Mouse (Mus musculus) heart, embryonic 14.5 days (tissue): ENCODE results near the gene Slc22a21. TPM values are rescaled to one million over a fixed set of nuclear protein-coding genes. Genes with fewer than 3 reads are reported as not detected.
A peak's percentile ranks its signal among the peaks of the same experiment; 100 is the strongest.
"Not testable (repeated sequence)": the region's sequence is repeated elsewhere in the genome, so short reads cannot be mapped to it uniquely, and the experiment has no call there.

ENCODE experiments used
- ATAC-seq: fragments of 200-750 bp; cut with Nextera tagmentation; 2 replicates; pipeline ENCODE4 v1.8.0; 2017; ENCODE audit warnings: low read depth, moderate TSS enrichment; ENCODE audit not compliant: insufficient number of reproducible peaks, insufficient read depth, low FRiP score
- H3K27ac ChIP-seq, 2 experiments: fragments of 200-500 bp in 1 of 2; fragments of 300-500 bp in 1 of 2; sonication (generic) in 1 of 2; replicated peaks in 1 of 2; 2 replicates each; pipeline ENCODE4 v1.5.1; 2012 to 2014; ENCODE audit warnings: low read depth in 2 of 2, low read length in 2 of 2, control low read depth in 1 of 2, mild to moderate bottlenecking in 1 of 2, mixed read lengths in 1 of 2; ENCODE audit not compliant: control insufficient read depth in 1 of 2, insufficient read depth in 1 of 2
- H3K27me3 ChIP-seq: fragments of 300-500 bp; sonication (generic); 2 replicates; pipeline ENCODE4 v1.6.1; 2014; ENCODE audit warnings: mild to moderate bottlenecking, low read length, control low read depth; ENCODE audit not compliant: control insufficient read depth, insufficient read depth
- H3K36me3 ChIP-seq: fragments of 300-500 bp; sonication (generic); 2 replicates; pipeline ENCODE4 v1.6.1; 2014; ENCODE audit warnings: mild to moderate bottlenecking, control low read depth, low read length, mixed read lengths; ENCODE audit not compliant: control insufficient read depth, insufficient read depth
- H3K4me1 ChIP-seq, 2 experiments: fragments of 200-500 bp in 1 of 2; fragments of 300-500 bp in 1 of 2; sonication (generic) in 1 of 2; 2 replicates each; pipeline ENCODE4 v1.6.1; 2012 to 2014; ENCODE audit warnings: low read length in 2 of 2, control low read depth in 1 of 2, mixed read lengths in 1 of 2; ENCODE audit not compliant: control insufficient read depth in 2 of 2, insufficient read depth in 2 of 2
- H3K4me2 ChIP-seq: fragments of 300-500 bp; sonication (generic); 2 replicates; pipeline ENCODE4 v1.6.1; 2014; ENCODE audit warnings: mild to moderate bottlenecking, low read length
- H3K4me3 ChIP-seq, 2 experiments: fragments of 200-500 bp in 1 of 2; fragments of 300-500 bp in 1 of 2; sonication (generic) in 1 of 2; 2 replicates each; pipeline ENCODE4 v1.5.1; 2012 to 2014; ENCODE audit warnings: low read length in 2 of 2, mild to moderate bottlenecking in 2 of 2, control low read depth in 1 of 2, low read depth in 1 of 2, moderate library complexity in 1 of 2; ENCODE audit not compliant: control insufficient read depth in 1 of 2, insufficient read depth in 1 of 2
- H3K9ac ChIP-seq: fragments of 300-500 bp; sonication (generic); 2 replicates; pipeline ENCODE4 v1.6.1; 2014; ENCODE audit warnings: mild to moderate bottlenecking, low read length
- H3K9me3 ChIP-seq: fragments of 300-500 bp; sonication (generic); 2 replicates; pipeline ENCODE4 v1.6.1; 2016; ENCODE audit warnings: low read length, control low read depth; ENCODE audit not compliant: control insufficient read depth
- WGBS: fragments of 180-500 bp; shearing (Covaris S2); extraction: QIAGEN DNeasy Blood & Tissue Kit; methylation state at CpG from one replicate; pipeline ENCODE4 v1.1.7; 2014; 5-methylcytosine and 5-hydroxymethylcytosine counted together
- polyA plus RNA-seq: library from polyadenylated mRNA; unstranded; fragments of >200 nt; fragmentation: Nextera tagmentation; extraction: Ambion mirVana; gene quantifications from 2 replicates; pipeline ENCODE4 v1.2.1, GENCODE M21; 2014

The Slc22a21 gene
- polyA plus RNA-seq, 1 experiment from 2014 or later, result 2.6 TPM

GRCm38 (mm10) chr11:53992264-53992663 lies 12.1 kb upstream of the Slc22a21 start:
- H3K9me3 ChIP-seq, result no peaks in the 10 kb centered on the region
- H3K4me2 ChIP-seq, result no peak overlapping the region
- WGBS, result 84% methylated on average over 4 of the region's 4 CpGs
- no peak overlapping the region for H3K9ac ChIP-seq
- ATAC-seq, result no peak
- no peaks in the 10 kb centered on the region for H3K36me3 ChIP-seq
- no peaks in the 10 kb centered on the region for H3K4me1 ChIP-seq
- no peak overlapping the region for H3K27ac ChIP-seq
- no peaks in the 10 kb centered on the region for H3K27me3 ChIP-seq
- H3K4me3 ChIP-seq, result no peak overlapping the region

- H3K4me2 ChIP-seq, result no peak overlapping the region
- WGBS, result 38% methylated on average over 1 of the region's 1 CpGs
Observed at GRCm38 (mm10) chr11:53989232-53989631, 9.1 kb upstream of the Slc22a21 start.

GRCm38 (mm10) chr11:53988081-53988480 lies 7.9 kb upstream of the Slc22a21 start:
- WGBS, result 39% methylated on average over 4 of the region's 4 CpGs
- Histone ChIP-seq H3K27me3 (no peaks in the 10 kb centered on the region), H3K9me3 (no peaks in the 10 kb centered on the region), H3K27ac (no peak overlapping the region), H3K4me2 (no peak overlapping the region), H3K36me3 (no peaks in the 10 kb centered on the region), H3K9ac (no peak overlapping the region), H3K4me3 (no peak overlapping the region), H3K4me1 (no peaks in the 10 kb centered on the region)
- ATAC-seq, result no peak

More at GRCm38 (mm10) chr11:53989232-53989631, 9.1 kb upstream of the Slc22a21 start:
- Histone ChIP-seq H3K9ac (no peak overlapping the region), H3K9me3 (no peaks in the 10 kb centered on the region), H3K36me3 (no peaks in the 10 kb centered on the region), H3K4me1 (no peaks in the 10 kb centered on the region), H3K27me3 (no peaks in the 10 kb centered on the region), H3K4me3 (no peak overlapping the region), H3K27ac (no peak overlapping the region)
- no peak for ATAC-seq

- Histone ChIP-seq H3K27me3 (no peaks in the 10 kb centered on the region), H3K27ac (no peak overlapping the region), H3K4me1 (peaks cover 4 to 6% of the 10 kb centered on the region in 2 experiments; a peak in 2 of 4 replicates), H3K9me3 (no peaks in the 10 kb centered on the region), H3K9ac (no peak overlapping the region), H3K36me3 (no peaks in the 10 kb centered on the region), H3K4me3 (no peak overlapping the region), H3K4me2 (no peak overlapping the region)
- ATAC-seq, result no peak
- 86% methylated on average over 4 of the region's 4 CpGs for WGBS
Observed at GRCm38 (mm10) chr11:53981396-53981795, 1.3 kb upstream of the Slc22a21 start.

GRCm38 (mm10) chr11:53979456-53979787 lies 710 bp downstream of the Slc22a21 start:
- H3K36me3 ChIP-seq, H3K4me1 ChIP-seq, ATAC-seq, H3K27ac ChIP-seq, H3K27me3 ChIP-seq, H3K9me3 ChIP-seq: not testable (repeated sequence)
- Histone ChIP-seq H3K9ac (peak overlapping the region; percentile 78), H3K4me2 (peak overlapping the region; percentile 97), H3K4me3 (peak overlapping the region; percentile 69 to 82)
- under 1% methylated on average over 23 of the region's 23 CpGs for WGBS

GRCm38 (mm10) chr11:53977672-53978071 lies 2.5 kb downstream of the Slc22a21 start:
- Histone ChIP-seq H3K36me3 (no peaks in the 10 kb centered on the region), H3K4me2 (no peak overlapping the region), H3K4me1 (peaks cover 4 to 6% of the 10 kb centered on the region in 2 experiments; a peak in 2 of 4 replicates), H3K27me3 (no peaks in the 10 kb centered on the region), H3K27ac (no peak overlapping the region), H3K9ac (no peak overlapping the region), H3K9me3 (no peaks in the 10 kb centered on the region), H3K4me3 (no peak overlapping the region)
- WGBS, result 72% methylated on average over 3 of the region's 3 CpGs
- no peak for ATAC-seq

GRCm38 (mm10) chr11:53975559-53975958 lies 4.6 kb downstream of the Slc22a21 start:
- no peak for ATAC-seq
- H3K4me2 ChIP-seq, result no peak overlapping the region
- peaks cover 4 to 6% of the 10 kb centered on the region in 2 experiments; a peak in 2 of 4 replicates for H3K4me1 ChIP-seq
- no peaks in the 10 kb centered on the region for H3K27me3 ChIP-seq
- H3K27ac ChIP-seq, result no peak overlapping the region
- H3K4me3 ChIP-seq, result no peak overlapping the region
- H3K9me3 ChIP-seq, result no peaks in the 10 kb centered on the region
- no peak overlapping the region for H3K9ac ChIP-seq
- H3K36me3 ChIP-seq, result no peaks in the 10 kb centered on the region

- Histone ChIP-seq H3K36me3 (no peaks in the 10 kb centered on the region), H3K4me1 (peaks cover 0 to 2% of the 10 kb centered on the region in 2 experiments; a peak in 2 of 4 replicates), H3K9me3 (no peaks in the 10 kb centered on the region), H3K27me3 (no peaks in the 10 kb centered on the region), H3K4me3 (no peak overlapping the region), H3K27ac (no peak overlapping the region), H3K9ac (no peak overlapping the region), H3K4me2 (no peak overlapping the region)
- no peak for ATAC-seq
- WGBS, result 54% methylated on average over 3 of the region's 3 CpGs
Observed at GRCm38 (mm10) chr11:53958984-53959383, 21.1 kb downstream of the Slc22a21 start.
